Mouse (Mus musculus) MEL (cell line): ENCODE results near the gene Ccdc152.

Source experiments
- CTCF ChIP-seq, 3 experiments: IDR thresholded peaks in 2 of 3; conservative IDR thresholded peaks in 1 of 3; 2 replicates each; pipeline ENCODE4 v1.5.1; 2011 to 2012; ENCODE audit warnings: low read length in 3 of 3, low read depth in 2 of 3, mild to moderate bottlenecking in 2 of 3, improper control_type of control experiment in 1 of 3, inconsistent platforms in 1 of 3, mixed read lengths in 1 of 3, moderate library complexity in 1 of 3; ENCODE audit not compliant: control insufficient read depth in 1 of 3, insufficient read depth in 1 of 3, poor library complexity in 1 of 3, severe bottlenecking in 1 of 3
- EP300 ChIP-seq, 2 experiments: IDR thresholded peaks; 2 replicates each; pipeline ENCODE4 v1.6.1; 2011; ENCODE audit warnings: improper control_type of control experiment in 2 of 2, low read length in 2 of 2, low read depth in 1 of 2, mild to moderate bottlenecking in 1 of 2
- MEF2A ChIP-seq: IDR thresholded peaks from 2 replicates; pipeline ENCODE4 v1.6.1; 2014; ENCODE audit warnings: low read depth, mild to moderate bottlenecking, inconsistent platforms, low read length, improper control_type of control experiment; ENCODE audit not compliant: poor library complexity, insufficient replicate concordance, severe bottlenecking; ENCODE audit errors: extremely low read depth
- POLR2A ChIP-seq, 2 experiments: IDR thresholded peaks; 2 replicates each; pipeline ENCODE4 v1.6.1; 2011 to 2012; ENCODE audit warnings: low read length in 2 of 2, mild to moderate bottlenecking in 2 of 2, control low read depth in 1 of 2, improper control_type of control experiment in 1 of 2, low read depth in 1 of 2, moderate library complexity in 1 of 2; ENCODE audit not compliant: control insufficient read depth in 1 of 2, insufficient read depth in 1 of 2, poor library complexity in 1 of 2
- POLR2AphosphoS5 ChIP-seq: IDR thresholded peaks from 2 replicates; pipeline ENCODE4 v1.6.1; 2012; ENCODE audit warnings: low read depth, borderline replicate concordance, mild to moderate bottlenecking, inconsistent platforms, low read length, moderate library complexity, mixed read lengths
- ZMIZ1 ChIP-seq: IDR thresholded peaks from 2 replicates; pipeline ENCODE4 v1.6.1; 2012; ENCODE audit warnings: low read depth, mild to moderate bottlenecking, inconsistent platforms, low read length, improper control_type of control experiment, moderate library complexity

GRCm38 (mm10) chr15:3297615-3298014, 5.7 kb downstream of the Ccdc152 start:
- TF ChIP-seq CTCF (IDR thresholded peaks at IDR 0.05 in 2 of 3, conservative IDR thresholded peaks at IDR 0.05 in 1 of 3; ENCODE audit: control insufficient read depth in 1 of 3, insufficient read depth in 1 of 3, low read depth in 2 of 3, low read length in 3 of 3, poor library complexity in 1 of 3, severe bottlenecking in 1 of 3) (no peak), ZMIZ1 (no peak), POLR2A (IDR thresholded peaks at IDR 0.05; ENCODE audit: control insufficient read depth in 1 of 2, insufficient read depth in 1 of 2, low read depth in 1 of 2, low read length in 2 of 2, poor library complexity in 1 of 2) (no peak), MEF2A (no peak), POLR2AphosphoS5 (no peak), EP300 (IDR thresholded peaks at IDR 0.05; ENCODE audit: low read depth in 1 of 2, low read length in 2 of 2) (no peak)
